Mouse (Mus musculus): ENCODE data around the gene Clmp. TPM values are rescaled to one million over a fixed set of nuclear protein-coding genes. Genes with fewer than 3 reads are reported as not detected.
A peak's percentile ranks its signal among the peaks of the same experiment; 100 is the strongest.
"Not testable (repeated sequence)": the region's sequence is repeated elsewhere in the genome, so short reads cannot be mapped to it uniquely, and the experiment has no call there.

Gene Clmp
- total RNA-seq, 2 experiments from 2014 or later, result 27.3 to 31.1 TPM

DNA sequence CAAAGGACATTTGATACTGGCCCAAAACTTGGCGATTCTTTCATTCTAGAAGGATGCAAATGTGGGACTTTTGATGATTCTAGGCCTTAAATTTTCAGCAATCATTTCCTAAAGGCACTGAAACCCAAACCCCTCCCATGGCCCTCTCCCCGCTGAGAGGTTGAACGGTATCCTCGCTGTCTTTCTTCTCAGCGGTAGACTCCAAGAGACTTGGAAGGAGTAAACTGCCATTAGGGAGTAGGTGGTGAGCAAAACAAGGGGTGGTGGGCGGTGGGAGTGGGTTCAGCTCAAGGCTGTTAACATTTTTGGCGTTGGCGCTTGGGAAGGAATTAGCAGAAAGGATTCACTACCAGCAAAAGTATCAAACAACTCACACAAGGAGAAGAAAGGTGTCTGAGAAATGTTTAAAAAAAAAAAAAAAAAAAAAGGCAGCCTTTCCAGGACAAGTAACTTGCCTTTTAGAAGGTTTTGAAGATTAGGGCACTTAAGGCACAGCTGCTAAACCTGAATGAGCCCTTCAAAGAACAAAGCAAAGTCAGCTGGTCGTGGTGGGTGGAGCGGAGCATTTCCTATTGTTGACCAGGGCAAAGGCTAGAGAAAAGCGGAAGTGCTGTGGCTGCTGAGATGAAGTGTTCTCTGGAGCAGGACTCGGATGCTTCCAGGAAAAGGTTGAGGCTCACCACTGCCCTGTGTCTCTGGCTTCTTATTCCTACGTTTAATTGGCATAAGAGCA is 98.0 kb downstream of the Clmp start:
- TF ChIP-seq CTCF (IDR thresholded peaks at IDR 0.05), result no peak
- H3K27ac ChIP-seq, result peak overlapping the region; percentile 57
- DNase-seq (ENCODE audit: extremely low spot score in 1 of 2, low spot score in 2 of 2), result peak; percentile 18 to 28
- intact Hi-C loops (cut with DNase I), result no loop called here
- H3K4me3 ChIP-seq, result peak overlapping the region; percentile 6; the same call in 1 of the 2 replicates

- intact Hi-C loops (cut with DNase I), result no loop called here
- TF ChIP-seq CTCF (IDR thresholded peaks at IDR 0.05), result no peak
- DNase-seq (ENCODE audit: extremely low spot score in 1 of 2, low spot score in 2 of 2), result no peak
- peak overlapping the region; percentile 6; the same call in 1 of the 2 replicates for H3K4me3 ChIP-seq
- H3K27ac ChIP-seq, result peak overlapping the region; percentile 21
These were observed 98.7 kb downstream of the Clmp start for GRCm38 (mm10) chr9:40784374-40784967.

DNA sequence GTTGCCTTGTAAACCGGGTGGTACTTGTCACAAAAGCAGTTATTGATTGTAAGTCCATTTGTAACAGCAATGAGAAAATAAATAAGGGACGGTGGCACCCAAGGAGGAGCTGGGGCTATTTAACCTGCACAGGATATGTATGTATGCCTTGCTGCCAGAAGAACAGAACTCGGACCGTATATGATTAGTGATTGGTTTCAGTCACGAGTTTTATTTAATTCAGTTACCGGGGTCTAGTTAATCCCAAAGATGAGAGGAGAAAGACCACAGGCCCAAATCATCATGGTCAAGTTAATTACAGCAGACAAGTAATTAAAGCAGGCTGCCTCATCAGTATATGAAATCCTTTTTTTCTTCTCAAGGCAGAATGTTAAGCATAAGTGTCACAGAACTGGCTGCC is 99.7 kb downstream of the Clmp start:
- intact Hi-C loops (cut with DNase I), result no loop called here
- no peak overlapping the region; the same call in 1 of the 2 replicates for H3K27ac ChIP-seq

GRCm38 (mm10) chr9:40786820-40787219 is 101.1 kb downstream of the Clmp start:
- intact Hi-C loops (cut with DNase I); H3K27ac ChIP-seq; H3K4me3 ChIP-seq; DNase-seq (ENCODE audit: extremely low spot score in 1 of 2, low spot score in 2 of 2): not testable (repeated sequence)

More for the DNA sequence above, 99.7 kb downstream of the Clmp start:
- H3K4me3 ChIP-seq, result no peak overlapping the region
- DNase-seq (ENCODE audit: extremely low spot score in 1 of 2, low spot score in 2 of 2), result no peak
- TF ChIP-seq CTCF (IDR thresholded peaks at IDR 0.05), result no peak

- intact Hi-C loops (cut with DNase I), result no loop called here
- no peak for DNase-seq (ENCODE audit: extremely low spot score in 1 of 2, low spot score in 2 of 2)
These were observed 106.3 kb downstream of the Clmp start for GRCm38 (mm10) chr9:40791864-40792633.

DNA sequence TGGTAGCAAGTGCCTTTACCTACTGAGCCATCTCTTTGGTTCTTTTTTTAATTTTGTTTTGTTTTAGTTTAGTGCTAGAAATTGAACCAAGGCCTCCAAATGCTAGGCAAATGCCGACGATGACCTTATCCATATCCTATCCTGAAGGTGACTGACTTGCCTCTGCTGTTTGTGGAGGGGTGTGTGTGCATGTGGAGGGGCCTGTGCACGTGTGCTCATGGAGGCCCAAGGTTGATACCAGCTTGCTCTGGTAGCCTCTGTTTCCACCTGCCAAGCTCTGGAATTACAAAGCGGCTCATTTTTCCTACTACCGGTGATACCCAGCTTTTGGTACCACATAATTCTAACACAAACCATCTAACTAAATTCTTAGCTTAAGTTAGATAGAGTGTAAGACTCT is 107.8 kb downstream of the Clmp start:
- TF ChIP-seq CTCF (IDR thresholded peaks at IDR 0.05), result no peak
- no peak for DNase-seq (ENCODE audit: extremely low spot score in 1 of 2, low spot score in 2 of 2)
- intact Hi-C loops (cut with DNase I), result no loop called here
- H3K4me3 ChIP-seq, result no peak overlapping the region
- no peak overlapping the region for H3K27ac ChIP-seq

More at GRCm38 (mm10) chr9:40791864-40792633, 106.3 kb downstream of the Clmp start:
- no peak overlapping the region for H3K27ac ChIP-seq
- no peak for TF ChIP-seq CTCF (IDR thresholded peaks at IDR 0.05)
- H3K4me3 ChIP-seq, result no peak overlapping the region

GRCm38 (mm10) chr9:40794251-40794650 is 108.5 kb downstream of the Clmp start:
- no peak overlapping the region for H3K27ac ChIP-seq
- intact Hi-C loops (cut with DNase I), result no loop called here
- TF ChIP-seq CTCF (IDR thresholded peaks at IDR 0.05), result no peak
- DNase-seq (ENCODE audit: extremely low spot score in 1 of 2, low spot score in 2 of 2), result no peak
- H3K4me3 ChIP-seq, result no peak overlapping the region

DNA sequence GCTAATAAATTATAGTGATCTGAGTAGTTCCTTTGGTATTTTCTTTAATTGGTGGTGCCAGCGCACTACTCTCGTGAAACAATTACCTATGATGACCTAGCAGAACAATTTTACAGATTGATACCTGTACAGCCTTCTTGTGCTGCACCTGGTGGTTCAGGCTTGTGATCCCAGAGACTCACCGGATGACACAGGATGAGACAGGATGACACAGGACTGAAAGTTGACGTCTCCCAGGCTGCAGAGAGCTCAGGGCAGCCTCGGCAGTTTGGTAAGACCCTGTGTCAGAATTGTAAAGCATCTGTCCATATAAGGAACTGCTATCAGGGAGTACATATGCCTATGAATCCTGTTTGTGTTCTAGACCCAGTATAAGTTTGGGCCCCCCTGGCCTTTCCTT is 109.2 kb downstream of the Clmp start:
- no peak for TF ChIP-seq CTCF (IDR thresholded peaks at IDR 0.05)
- Histone ChIP-seq H3K4me3 (no peak overlapping the region), H3K27ac (no peak overlapping the region)
- intact Hi-C loops (cut with DNase I), result no loop called here
- no peak for DNase-seq (ENCODE audit: extremely low spot score in 1 of 2, low spot score in 2 of 2)

GRCm38 (mm10) chr9:40795562-40795961 is 109.8 kb downstream of the Clmp start:
- no peak for TF ChIP-seq CTCF (IDR thresholded peaks at IDR 0.05)
- no peak overlapping the region for H3K27ac ChIP-seq
- no peak for DNase-seq (ENCODE audit: extremely low spot score in 1 of 2, low spot score in 2 of 2)
- H3K4me3 ChIP-seq, result no peak overlapping the region
- intact Hi-C loops (cut with DNase I), result no loop called here

- Histone ChIP-seq H3K27ac (no peak overlapping the region), H3K4me3 (no peak overlapping the region)
- no peak for TF ChIP-seq CTCF (IDR thresholded peaks at IDR 0.05)
- intact Hi-C loops (cut with DNase I), result no loop called here
- no peak for DNase-seq (ENCODE audit: extremely low spot score in 1 of 2, low spot score in 2 of 2)
These were observed 110.3 kb downstream of the Clmp start for GRCm38 (mm10) chr9:40796054-40796453.

- intact Hi-C loops (cut with DNase I), result no loop called here
- no peak for TF ChIP-seq CTCF (IDR thresholded peaks at IDR 0.05)
- H3K4me3 ChIP-seq, result no peak overlapping the region
- no peak for DNase-seq (ENCODE audit: extremely low spot score in 1 of 2, low spot score in 2 of 2)
- H3K27ac ChIP-seq, result no peak overlapping the region
These were observed 112.6 kb downstream of the Clmp start for GRCm38 (mm10) chr9:40798247-40798960.
